Mouse (Mus musculus) cerebellum, adult 2 months (tissue): ENCODE results near the gene Zfp688.

Experiments
- CTCF ChIP-seq: fragments of 200-500 bp; IDR thresholded peaks from 2 replicates; pipeline ENCODE4 v1.5.1; 2011; ENCODE audit warnings: low read depth, mild to moderate bottlenecking, control low read depth, low read length, moderate library complexity, borderline replicate concordance; ENCODE audit not compliant: insufficient read depth
- POLR2A ChIP-seq: fragments of 200-500 bp; IDR thresholded peaks from 2 replicates; pipeline ENCODE4 v1.6.1; 2011; ENCODE audit warnings: low read length, control low read depth, borderline replicate concordance; ENCODE audit not compliant: insufficient read depth

DNA sequence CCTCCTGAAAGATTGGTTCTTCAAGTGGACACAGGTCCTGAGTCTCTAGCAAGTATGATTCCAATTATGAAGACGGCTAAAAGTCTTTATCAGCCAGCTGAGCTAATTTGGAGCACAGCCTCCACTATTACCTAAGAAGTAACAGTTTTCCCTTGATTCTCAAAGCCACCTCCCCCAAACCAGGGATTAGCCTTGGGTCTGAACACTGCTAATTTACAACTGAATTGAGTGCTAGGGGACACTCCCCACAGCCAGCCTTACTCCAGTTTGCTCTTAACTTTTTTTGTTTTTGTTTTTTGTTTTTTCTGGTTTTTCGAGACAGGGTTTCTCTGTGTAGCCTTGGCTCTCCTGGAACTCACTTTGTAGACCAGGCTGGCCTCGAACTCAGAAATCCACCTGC is 43.3 kb upstream of the Zfp688 start:
- no peak for TF ChIP-seq CTCF
- no peak for TF ChIP-seq POLR2A
